Mouse (Mus musculus): ENCODE results near the gene Pex16. TPM values are rescaled to one million over a fixed set of nuclear protein-coding genes. Genes with fewer than 3 reads are reported as not detected.

Gene Pex16
- polyA plus RNA-seq (2011; ENCODE audit: insufficient read depth, insufficient read length, low replicate concordance, missing spikeins): 14.9 and 15.4 TPM in 2 replicates

- under 1% methylated on average over 16 of the region's 16 CpGs for WGBS
- TF ChIP-seq CTCF (IDR thresholded peaks at IDR 0.05; ENCODE audit: control insufficient read depth, insufficient read depth, low read length) (no peak), POLR2A (IDR thresholded peaks at IDR 0.05; ENCODE audit: borderline replicate concordance, control insufficient read depth, low read depth, low read length) (no peak)
- Histone ChIP-seq H3K4me1 (ENCODE audit: control insufficient read depth, insufficient read depth, low read length) (peaks cover 5% of the 10 kb centered on the region), H3K4me3 (replicated peaks; ENCODE audit: control insufficient read depth, low read depth, low read length) (peak within 1 kb of the TSS; percentile 96), H3K27ac (ENCODE audit: control insufficient read depth, insufficient read depth, low read depth, low read length, poor library complexity) (peak within 1 kb of the TSS; percentile 90)
These were observed at the start of gene Pex16, which contains the start of gene Large2 for GRCm38 (mm10) chr2:92374514-92374913. Gene Pex16, plus strand, starts transcription at chr2:92374676. Gene Large2, minus strand, starts transcription at chr2:92374869.

- WGBS: 87% methylated on average over 7 of the region's 7 CpGs
- Histone ChIP-seq H3K4me3 (replicated peaks; ENCODE audit: control insufficient read depth, low read depth, low read length) (no peak overlapping the region), H3K4me1 (ENCODE audit: control insufficient read depth, insufficient read depth, low read length) (no peaks in the 10 kb centered on the region; the same call in 1 of the 2 replicates), H3K27ac (ENCODE audit: control insufficient read depth, insufficient read depth, low read depth, low read length, poor library complexity) (no peak overlapping the region)
- TF ChIP-seq CTCF (IDR thresholded peaks at IDR 0.05; ENCODE audit: control insufficient read depth, insufficient read depth, low read length) (no peak), POLR2A (IDR thresholded peaks at IDR 0.05; ENCODE audit: borderline replicate concordance, control insufficient read depth, low read depth, low read length) (no peak)
These were observed 48.8 kb upstream of the Pex16 start for GRCm38 (mm10) chr2:92325676-92326075.

GRCm38 (mm10) chr2:92326221-92326620 lies 48.3 kb upstream of the Pex16 start:
- Histone ChIP-seq H3K4me1 (ENCODE audit: control insufficient read depth, insufficient read depth, low read length) (no peaks in the 10 kb centered on the region; the same call in 1 of the 2 replicates), H3K27ac (ENCODE audit: control insufficient read depth, insufficient read depth, low read depth, low read length, poor library complexity) (no peak overlapping the region), H3K4me3 (replicated peaks; ENCODE audit: control insufficient read depth, low read depth, low read length) (no peak overlapping the region)
- 62% methylated on average over 1 of the region's 1 CpGs for WGBS
- TF ChIP-seq CTCF (IDR thresholded peaks at IDR 0.05; ENCODE audit: control insufficient read depth, insufficient read depth, low read length): no peak
- TF ChIP-seq POLR2A (IDR thresholded peaks at IDR 0.05; ENCODE audit: borderline replicate concordance, control insufficient read depth, low read depth, low read length): no peak

- Histone ChIP-seq H3K4me3 (replicated peaks; ENCODE audit: control insufficient read depth, low read depth, low read length) (no peak overlapping the region), H3K4me1 (ENCODE audit: control insufficient read depth, insufficient read depth, low read length) (no peaks in the 10 kb centered on the region; the same call in 1 of the 2 replicates), H3K27ac (ENCODE audit: control insufficient read depth, insufficient read depth, low read depth, low read length, poor library complexity) (no peak overlapping the region)
- TF ChIP-seq POLR2A (IDR thresholded peaks at IDR 0.05; ENCODE audit: borderline replicate concordance, control insufficient read depth, low read depth, low read length): no peak
- no peak for TF ChIP-seq CTCF (IDR thresholded peaks at IDR 0.05; ENCODE audit: control insufficient read depth, insufficient read depth, low read length)
- 80% methylated on average over 4 of the region's 4 CpGs for WGBS
These were observed 46.9 kb upstream of the Pex16 start for GRCm38 (mm10) chr2:92327601-92328000.

- TF ChIP-seq CTCF (IDR thresholded peaks at IDR 0.05; ENCODE audit: control insufficient read depth, insufficient read depth, low read length) (no peak), POLR2A (IDR thresholded peaks at IDR 0.05; ENCODE audit: borderline replicate concordance, control insufficient read depth, low read depth, low read length) (no peak)
- WGBS: 83% methylated on average over 8 of the region's 8 CpGs
These were observed 46.3 kb upstream of the Pex16 start for GRCm38 (mm10) chr2:92328206-92328605.

GRCm38 (mm10) chr2:92330840-92331239 lies 43.6 kb upstream of the Pex16 start:
- Histone ChIP-seq H3K27ac (ENCODE audit: control insufficient read depth, insufficient read depth, low read depth, low read length, poor library complexity) (no peak overlapping the region), H3K4me3 (replicated peaks; ENCODE audit: control insufficient read depth, low read depth, low read length) (no peak overlapping the region), H3K4me1 (ENCODE audit: control insufficient read depth, insufficient read depth, low read length) (no peaks in the 10 kb centered on the region)
- TF ChIP-seq POLR2A (IDR thresholded peaks at IDR 0.05; ENCODE audit: borderline replicate concordance, control insufficient read depth, low read depth, low read length) (no peak), CTCF (IDR thresholded peaks at IDR 0.05; ENCODE audit: control insufficient read depth, insufficient read depth, low read length) (peak; percentile 46)
- WGBS: 62% methylated on average over 2 of the region's 2 CpGs

More at GRCm38 (mm10) chr2:92328206-92328605, 46.3 kb upstream of the Pex16 start:
- Histone ChIP-seq H3K4me1 (ENCODE audit: control insufficient read depth, insufficient read depth, low read length) (no peaks in the 10 kb centered on the region; the same call in 1 of the 2 replicates), H3K4me3 (replicated peaks; ENCODE audit: control insufficient read depth, low read depth, low read length) (no peak overlapping the region), H3K27ac (ENCODE audit: control insufficient read depth, insufficient read depth, low read depth, low read length, poor library complexity) (no peak overlapping the region)

GRCm38 (mm10) chr2:92331410-92331809 lies 43.1 kb upstream of the Pex16 start:
- H3K4me3 ChIP-seq (replicated peaks; ENCODE audit: control insufficient read depth, low read depth, low read length): no peak overlapping the region
- H3K4me1 ChIP-seq (ENCODE audit: control insufficient read depth, insufficient read depth, low read length): no peaks in the 10 kb centered on the region
- no peak overlapping the region for H3K27ac ChIP-seq (ENCODE audit: control insufficient read depth, insufficient read depth, low read depth, low read length, poor library complexity)
- TF ChIP-seq CTCF (IDR thresholded peaks at IDR 0.05; ENCODE audit: control insufficient read depth, insufficient read depth, low read length): 0 out of 2 replicates have a peak, but pooled peaks have one; percentile 25
- no peak for TF ChIP-seq POLR2A (IDR thresholded peaks at IDR 0.05; ENCODE audit: borderline replicate concordance, control insufficient read depth, low read depth, low read length)
- 84% methylated on average over 2 of the region's 2 CpGs for WGBS

GRCm38 (mm10) chr2:92331871-92332270 lies 42.6 kb upstream of the Pex16 start:
- TF ChIP-seq CTCF (IDR thresholded peaks at IDR 0.05; ENCODE audit: control insufficient read depth, insufficient read depth, low read length) (no peak), POLR2A (IDR thresholded peaks at IDR 0.05; ENCODE audit: borderline replicate concordance, control insufficient read depth, low read depth, low read length) (no peak)
- Histone ChIP-seq H3K27ac (ENCODE audit: control insufficient read depth, insufficient read depth, low read depth, low read length, poor library complexity) (no peak overlapping the region), H3K4me3 (replicated peaks; ENCODE audit: control insufficient read depth, low read depth, low read length) (no peak overlapping the region), H3K4me1 (ENCODE audit: control insufficient read depth, insufficient read depth, low read length) (no peaks in the 10 kb centered on the region)
- 82% methylated on average over 2 of the region's 2 CpGs for WGBS

- H3K4me1 ChIP-seq (ENCODE audit: control insufficient read depth, insufficient read depth, low read length): no peaks in the 10 kb centered on the region
- H3K27ac ChIP-seq (ENCODE audit: control insufficient read depth, insufficient read depth, low read depth, low read length, poor library complexity): no peak overlapping the region
- TF ChIP-seq POLR2A (IDR thresholded peaks at IDR 0.05; ENCODE audit: borderline replicate concordance, control insufficient read depth, low read depth, low read length) (no peak), CTCF (IDR thresholded peaks at IDR 0.05; ENCODE audit: control insufficient read depth, insufficient read depth, low read length) (no peak)
- no peak overlapping the region for H3K4me3 ChIP-seq (replicated peaks; ENCODE audit: control insufficient read depth, low read depth, low read length)
These were observed 32.1 kb upstream of the Pex16 start for GRCm38 (mm10) chr2:92342418-92342817.
